Comparison of ENCODE assay signal across 17 mouse cellular contexts in genomic region chr2:12308466-12308865, GRCm38 (mm10). TPM values are rescaled to one million over a fixed set of nuclear protein-coding genes. Genes with fewer than 3 reads are reported as not detected.
DNase-seq lines count a peak whose midpoint lies in the region; ATAC-seq and TF ChIP-seq lines count a peak whose summit lies in the region.
"Had no signal": no experiment of that assay in that cellular context is flagged by ENCODE, and none has a peak within 500 bp of the region (broad histone marks: within the 10 kb centered on the region; RNA-seq: fewer than 3 reads in every experiment).

No protein-coding gene starts in this region.

- no peaks in the 10 kb centered on the region for H3K36me3 ChIP-seq in heart, adult 2 months (ENCODE audit: control insufficient read depth, insufficient read depth, low read length)
- H3K36me3 ChIP-seq in heart, embryonic 10.5 days, result no peaks in the 10 kb centered on the region
- no peaks in the 10 kb centered on the region for H3K36me3 ChIP-seq in liver, postnatal 0 days (replicated peaks; ENCODE audit: insufficient read depth, low read length)
- H3K36me3 ChIP-seq in liver, embryonic 11.5 days (ENCODE audit: control insufficient read depth, insufficient read depth, low read length), result no peaks in the 10 kb centered on the region
- H3K36me3 ChIP-seq in MEL (ENCODE audit: control insufficient read depth in 1 of 2, insufficient read depth in 2 of 2, low read length in 2 of 2), result no peaks in the 10 kb centered on the region
- H3K36me3 ChIP-seq: embryonic facial prominence, embryonic 12.5 days; forebrain, embryonic 10.5 days; limb, embryonic 15.5 days had no signal

- no peaks in the 10 kb centered on the region for H3K9me3 ChIP-seq in heart, embryonic 10.5 days
- H3K9me3 ChIP-seq in liver, postnatal 0 days (ENCODE audit: low read length), result no peaks in the 10 kb centered on the region
- H3K9me3 ChIP-seq in liver, embryonic 11.5 days (ENCODE audit: control insufficient read depth, low read length), result no peaks in the 10 kb centered on the region
- H3K9me3 ChIP-seq in MEL (replicated peaks; ENCODE audit: insufficient read depth, low read length), result no peaks in the 10 kb centered on the region
- H3K9me3 ChIP-seq: embryonic facial prominence, embryonic 12.5 days; forebrain, embryonic 10.5 days; limb, embryonic 15.5 days; megakaryocyte, embryonic 14.5 days had no signal

- intact Hi-C loops in heart, adult 2 months (cut with DNase I), result no loop called here
- intact Hi-C loops in left cerebral cortex, postnatal 14 days (cut with DNase I), result loop anchor here (5.0 kb wide), 1 partner anchor 79 kb away; no protein-coding TSS in a partner anchor

- no peak; the same call in 1 of the 2 replicates for TF ChIP-seq RAD21 in MEL (IDR thresholded peaks at IDR 0.05; ENCODE audit: low read depth, low read length)

- H3K79me2 ChIP-seq in heart, adult 2 months (replicated peaks; ENCODE audit: control insufficient read depth, insufficient read depth, low read length), result no peaks in the 10 kb centered on the region
- no peaks in the 10 kb centered on the region for H3K79me2 ChIP-seq in MEL (ENCODE audit: control insufficient read depth, insufficient read depth, low read length, poor library complexity)

- no peak overlapping the region for H3K4me3 ChIP-seq in heart, adult 2 months
- H3K4me3 ChIP-seq in heart, embryonic 10.5 days, result no peak overlapping the region
- no peak overlapping the region for H3K4me3 ChIP-seq in liver, postnatal 0 days (ENCODE audit: low read depth, low read length)
- H3K4me3 ChIP-seq in liver, embryonic 11.5 days (ENCODE audit: low read depth, low read length), result no peak overlapping the region
- no peak overlapping the region for H3K4me3 ChIP-seq in MEL (ENCODE audit: control insufficient read depth in 1 of 2, insufficient read depth in 1 of 2, low read depth in 2 of 2, low read length in 2 of 2)
- H3K4me3 ChIP-seq: embryonic facial prominence, embryonic 12.5 days; forebrain, embryonic 10.5 days; limb, embryonic 15.5 days; megakaryocyte, embryonic 14.5 days had no signal

- no peak for TF ChIP-seq EP300 in heart, adult 2 months (IDR thresholded peaks at IDR 0.05; ENCODE audit: insufficient read depth, low read depth, low read length)
- no peak for TF ChIP-seq EP300 in liver, postnatal 0 days (IDR thresholded peaks at IDR 0.05; ENCODE audit: low read depth)
- TF ChIP-seq EP300 in MEL (IDR thresholded peaks at IDR 0.05; ENCODE audit: low read depth in 1 of 2, low read length in 2 of 2), result no peak

- TF ChIP-seq CTCF in heart, adult 2 months (IDR thresholded peaks at IDR 0.05), result peak; percentile 39
- peak; percentile 37 for TF ChIP-seq CTCF in liver, postnatal 0 days (IDR thresholded peaks at IDR 0.05; ENCODE audit: low read depth)
- TF ChIP-seq CTCF in MEL (IDR thresholded peaks at IDR 0.05 in 2 of 3, conservative IDR thresholded peaks at IDR 0.05 in 1 of 3; ENCODE audit: control insufficient read depth in 1 of 3, insufficient read depth in 1 of 3, low read depth in 2 of 3, low read length in 3 of 3, poor library complexity in 1 of 3, severe bottlenecking in 1 of 3), result 0 out of 6 replicates have a peak, but pooled peaks of 2 of the 3 experiments have one; percentile 3 to 8

- TF ChIP-seq POLR2A in heart, adult 2 months (IDR thresholded peaks at IDR 0.05; ENCODE audit: insufficient read depth, low read depth, low read length), result no peak
- TF ChIP-seq POLR2A in MEL (IDR thresholded peaks at IDR 0.05; ENCODE audit: control insufficient read depth in 1 of 2, insufficient read depth in 1 of 2, low read depth in 1 of 2, low read length in 2 of 2, poor library complexity in 1 of 2), result no peak

- no peaks in the 10 kb centered on the region for H3K27me3 ChIP-seq in heart, adult 2 months (ENCODE audit: control insufficient read depth, insufficient read depth, low read length)
- H3K27me3 ChIP-seq in heart, embryonic 10.5 days (ENCODE audit: insufficient read depth, poor library complexity, severe bottlenecking), result no peaks in the 10 kb centered on the region
- no peaks in the 10 kb centered on the region for H3K27me3 ChIP-seq in liver, postnatal 0 days (ENCODE audit: insufficient read depth, low read length)
- no peaks in the 10 kb centered on the region for H3K27me3 ChIP-seq in liver, embryonic 11.5 days (replicated peaks; ENCODE audit: control insufficient read depth, insufficient read depth, low read length)
- no peaks in the 10 kb centered on the region; a peak in 1 of 4 replicates for H3K27me3 ChIP-seq in MEL (ENCODE audit: control insufficient read depth in 1 of 2, insufficient read depth in 2 of 2, low read length in 2 of 2)
- H3K27me3 ChIP-seq: embryonic facial prominence, embryonic 12.5 days; limb, embryonic 15.5 days had no signal

- no peak for ATAC-seq in liver, postnatal 0 days
- ATAC-seq in liver, embryonic 11.5 days (replicated peaks; ENCODE audit: low FRiP score), result no peak

- H3K27ac ChIP-seq in heart, adult 2 months, result no peak overlapping the region
- H3K27ac ChIP-seq in heart, embryonic 10.5 days, result no peak overlapping the region
- no peak overlapping the region for H3K27ac ChIP-seq in liver, postnatal 0 days (ENCODE audit: low read depth)
- H3K27ac ChIP-seq in liver, embryonic 11.5 days (ENCODE audit: low read depth, low read length), result no peak overlapping the region
- no peak overlapping the region for H3K27ac ChIP-seq in MEL (ENCODE audit: control insufficient read depth, low read depth, low read length)
- H3K27ac ChIP-seq: embryonic facial prominence, embryonic 12.5 days; forebrain, embryonic 10.5 days had no signal

- DNase-seq in heart, adult 2 months, result no peak
- no peak for DNase-seq in heart, embryonic 10.5 days (ENCODE audit: low spot score)
- no peak for DNase-seq in liver, postnatal 0 days
- DNase-seq in liver, embryonic 11.5 days (ENCODE audit: low spot score), result no peak
- DNase-seq in MEL (ENCODE audit: low read depth, low spot score), result no peak
- peak; percentile 23 for DNase-seq in embryo, embryonic 9.5 days (ENCODE audit: extremely low spot score)
- no peak for DNase-seq in T-cell, adult 2 months (ENCODE audit: low spot score)
- DNase-seq in left cerebral cortex, postnatal 14 days (ENCODE audit: low spot score in 2 of 2), result no peak
- DNase-seq: adrenal gland, postnatal 25 days; cerebellum, adult 11 months; heart, postnatal 4 days; right cerebral cortex, postnatal 4 days had no signal

- H3K4me1 ChIP-seq in heart, adult 2 months (ENCODE audit: control insufficient read depth, insufficient read depth, low read length), result no peaks in the 10 kb centered on the region
- no peaks in the 10 kb centered on the region for H3K4me1 ChIP-seq in heart, embryonic 10.5 days
- no peaks in the 10 kb centered on the region for H3K4me1 ChIP-seq in liver, postnatal 0 days (ENCODE audit: insufficient read depth)
- H3K4me1 ChIP-seq in liver, embryonic 11.5 days (replicated peaks; ENCODE audit: control insufficient read depth, insufficient read depth, low read length), result no peaks in the 10 kb centered on the region
- no peaks in the 10 kb centered on the region for H3K4me1 ChIP-seq in MEL (ENCODE audit: control insufficient read depth in 1 of 2, insufficient read depth in 2 of 2, low read length in 2 of 2)
- H3K4me1 ChIP-seq: embryonic facial prominence, embryonic 12.5 days; megakaryocyte, embryonic 14.5 days had no signal

- H3K4me2 ChIP-seq in liver, postnatal 0 days (ENCODE audit: low read depth, low read length), result no peak overlapping the region
- no peak overlapping the region for H3K4me2 ChIP-seq in liver, embryonic 11.5 days
- H3K4me2 ChIP-seq: embryonic facial prominence, embryonic 12.5 days; heart, embryonic 11.5 days; limb, embryonic 15.5 days had no signal

- H3K9ac ChIP-seq in heart, adult 2 months (ENCODE audit: low read depth, low read length), result no peak overlapping the region
- H3K9ac ChIP-seq in liver, postnatal 0 days (replicated peaks), result no peak overlapping the region
- H3K9ac ChIP-seq in liver, embryonic 11.5 days (ENCODE audit: low read depth, low read length), result no peak overlapping the region
- no peak overlapping the region for H3K9ac ChIP-seq in MEL (ENCODE audit: control insufficient read depth, low read depth, low read length, poor library complexity, severe bottlenecking)
- H3K9ac ChIP-seq: embryonic facial prominence, embryonic 12.5 days; limb, embryonic 15.5 days had no signal

TF ChIP-seq in MEL, 35 proteins besides CTCF, POLR2A, EP300 and RAD21:
- TF ChIP-seq MYC (IDR thresholded peaks at IDR 0.05; ENCODE audit: low read depth, low read length) (no peak), SMC3 (IDR thresholded peaks at IDR 0.05; ENCODE audit: low read depth, low read length) (peak; percentile 3; the same call in 1 of the 2 replicates)

RNA-seq across cellular contexts. Expression of gene Itga8, which starts 6.7 kb away (rescaled TPM):
- total RNA-seq in heart, adult 2 months (2021), result 1 to 10 TPM; 6.3 to 7.4 TPM
- polyA plus RNA-seq in heart, adult 2 months (2012; rRNA removed), result 5.3 and 6.9 TPM in 2 replicates
- polyA plus RNA-seq in heart, embryonic 10.5 days (2016; fragmentation: Nextera tagmentation; extraction: Ambion mirVana), result 4.4 and 9.3 TPM in 2 replicates
- 1.7 and 2.0 TPM in 2 replicates for polyA plus RNA-seq in liver, postnatal 0 days (2015; fragmentation: Nextera tagmentation; extraction: Ambion mirVana)
- 8.1 and 8.9 TPM in 2 replicates for polyA plus RNA-seq in liver, embryonic 11.5 days (2014; fragmentation: Nextera tagmentation; extraction: Ambion mirVana)
- not detected in 2 replicates for total RNA-seq in MEL (2012; rRNA removed)
- polyA plus RNA-seq in MEL (2012; ENCODE audit: insufficient read depth in 1 of 2, insufficient read length in 2 of 2, low read depth in 1 of 2, low replicate concordance in 2 of 2, missing spikeins in 1 of 2), result not detected
- 1 to 10 TPM; 4.8 to 6.0 TPM for total RNA-seq in left cerebral cortex, postnatal 14 days (2021)
